Mouse (Mus musculus) brown adipose tissue, adult 24 weeks (tissue): Measurements from ENCODE around the gene Ssh3. TPM values are rescaled to one million over a fixed set of nuclear protein-coding genes. Genes with fewer than 3 reads are reported as not detected.
A peak's percentile ranks its signal among the peaks of the same experiment; 100 is the strongest.

Experiments used
- H3K27ac ChIP-seq: fragments of 200-500 bp; replicated peaks from 2 replicates; pipeline ENCODE4 v1.5.1; 2012; ENCODE audit warnings: low read depth, mild to moderate bottlenecking, low read length
- H3K4me1 ChIP-seq: fragments of 200-500 bp; 2 replicates; pipeline ENCODE4 v1.6.1; 2012; ENCODE audit warnings: low read length, mixed read lengths; ENCODE audit not compliant: control insufficient read depth, insufficient read depth, insufficient read length
- H3K4me3 ChIP-seq: fragments of 200-500 bp; 2 replicates; pipeline ENCODE4 v1.5.1; 2012; ENCODE audit warnings: low read depth, mild to moderate bottlenecking, low read length, moderate library complexity; ENCODE audit not compliant: insufficient read depth
- polyA plus RNA-seq: library from polyadenylated mRNA; stranded (reverse); fragments of >200 nt; gene quantifications from 2 replicates; pipeline ENCODE4 v1.2.4, GENCODE M21; 2012; ENCODE audit not compliant: missing spikeins, insufficient read depth, insufficient read length

The Ssh3 gene
- polyA plus RNA-seq, 1 experiment: 3.3 TPM

DNA sequence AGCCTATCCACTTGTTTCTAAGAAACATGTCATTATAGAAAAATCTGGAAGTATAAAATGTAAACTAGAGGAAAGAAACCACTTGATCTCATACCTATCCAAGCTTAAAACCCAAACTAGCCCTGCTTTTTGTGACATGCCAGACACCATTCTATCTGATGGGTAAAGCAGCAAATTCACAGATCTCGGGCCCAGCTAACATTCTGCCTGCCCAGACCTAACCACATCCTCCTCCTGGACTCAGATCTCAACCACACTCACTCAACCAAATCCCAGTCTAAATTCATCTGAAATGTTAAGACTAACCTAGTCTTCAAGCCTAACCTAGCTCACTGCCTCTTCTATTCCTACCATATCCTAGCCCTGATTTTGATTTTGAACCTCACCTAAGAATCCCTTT is 50.2 kb downstream of the Ssh3 start:
- no peak overlapping the region for H3K27ac ChIP-seq
- no peak overlapping the region for H3K4me3 ChIP-seq
- peaks cover 4% of the 10 kb centered on the region; the same call in 1 of the 2 replicates for H3K4me1 ChIP-seq

DNA sequence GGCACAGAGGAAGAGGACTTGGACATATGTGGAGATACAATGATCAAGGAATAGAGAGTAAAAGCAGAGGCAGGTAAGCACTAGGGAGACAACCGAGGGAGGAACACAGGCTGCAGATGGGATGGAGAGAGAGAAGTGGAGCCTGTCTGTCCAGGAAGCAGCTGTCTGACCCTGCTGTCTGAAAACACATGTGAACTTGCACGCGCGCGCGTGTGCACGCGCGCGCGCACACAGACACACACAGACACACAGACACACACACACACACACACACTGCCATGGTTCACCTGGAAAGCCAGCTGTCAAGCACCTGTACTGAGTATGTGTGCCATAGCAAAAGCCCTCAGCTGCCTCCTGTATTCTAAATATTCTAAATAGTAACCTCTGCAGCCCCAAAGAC is 50.7 kb downstream of the Ssh3 start:
- Histone ChIP-seq H3K4me3 (no peak overlapping the region), H3K27ac (no peak overlapping the region), H3K4me1 (peaks cover 4% of the 10 kb centered on the region; the same call in 1 of the 2 replicates)

DNA sequence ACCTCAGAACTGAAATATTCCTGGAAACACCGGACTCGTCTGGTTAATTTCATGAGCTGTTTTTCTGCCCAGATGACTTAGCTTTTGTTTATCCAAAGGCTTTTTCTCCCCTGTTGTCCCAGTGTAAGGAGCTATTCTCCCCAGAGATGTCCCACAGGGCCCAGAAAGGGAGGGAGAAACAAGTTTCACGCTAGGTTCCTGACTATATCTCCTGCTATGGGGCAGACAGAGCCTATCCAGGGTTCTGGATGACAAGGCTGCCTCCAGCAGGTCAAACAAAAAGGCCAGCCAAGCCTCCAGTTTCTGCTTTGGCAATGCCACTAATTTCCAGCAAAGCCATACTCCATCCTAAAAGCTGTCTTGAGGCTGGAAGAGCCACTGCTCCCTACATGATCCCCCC is 51.1 kb downstream of the Ssh3 start:
- H3K4me1 ChIP-seq: peaks cover 4% of the 10 kb centered on the region; the same call in 1 of the 2 replicates
- no peak overlapping the region for H3K4me3 ChIP-seq
- no peak overlapping the region for H3K27ac ChIP-seq

DNA sequence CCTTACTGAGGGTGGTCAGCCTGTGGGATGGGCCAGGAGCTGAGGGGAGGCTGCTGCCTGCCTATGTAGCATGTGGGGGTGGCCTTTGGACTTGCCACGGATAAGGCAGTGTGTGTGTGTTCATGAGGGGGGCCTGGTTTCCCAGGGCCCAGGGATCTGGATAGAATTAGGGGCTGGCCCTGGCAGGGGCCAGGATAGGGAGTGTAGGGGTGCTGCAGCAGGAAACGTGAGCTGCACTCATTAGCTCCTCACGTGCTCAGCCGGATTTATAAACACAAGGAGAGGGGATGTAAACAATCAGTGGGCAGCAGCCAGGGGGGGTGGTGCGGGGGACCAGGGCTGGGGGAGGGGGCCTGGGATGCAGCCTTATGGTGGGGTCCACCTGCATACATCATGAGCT is 51.8 kb downstream of the Ssh3 start:
- H3K4me3 ChIP-seq: no peak overlapping the region
- no peak overlapping the region for H3K27ac ChIP-seq
- H3K4me1 ChIP-seq: peaks cover 4% of the 10 kb centered on the region; the same call in 1 of the 2 replicates

DNA sequence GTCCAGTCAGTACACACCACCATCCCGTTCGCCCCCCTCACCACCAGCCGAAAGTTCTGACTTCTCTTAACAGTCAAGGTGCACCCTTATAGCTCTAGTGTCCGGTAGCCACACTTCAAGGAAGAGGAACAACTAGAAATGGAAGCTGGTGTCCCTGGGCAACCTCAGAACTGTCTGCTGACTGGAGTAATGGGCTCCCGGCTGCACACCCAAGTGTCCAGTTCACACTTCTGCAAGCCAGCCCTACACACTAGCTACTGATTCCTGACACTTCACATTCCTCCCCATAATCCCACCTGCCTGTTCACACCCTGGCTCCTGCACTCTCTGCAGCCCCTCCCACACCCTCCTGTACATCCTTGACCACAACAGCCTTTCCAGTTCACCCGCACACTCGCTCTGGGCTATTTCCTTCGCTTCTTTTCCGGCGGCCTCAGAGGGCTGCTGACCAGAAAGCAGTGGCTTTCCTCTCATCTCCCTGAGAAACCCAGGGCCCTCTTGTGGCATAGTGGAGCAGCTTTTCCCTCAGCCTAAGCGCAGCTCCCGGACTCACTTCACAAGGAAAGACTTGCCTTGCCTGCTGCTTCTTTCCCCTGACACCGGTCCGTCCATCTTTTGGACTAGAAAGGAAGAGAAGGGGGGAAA is 52.8 kb downstream of the Ssh3 start:
- H3K4me3 ChIP-seq: 0 out of 2 replicates have a peak overlapping the region, but pooled peaks have one; percentile 4
- peaks cover 4% of the 10 kb centered on the region; the same call in 1 of the 2 replicates for H3K4me1 ChIP-seq
- H3K27ac ChIP-seq: no peak overlapping the region

DNA sequence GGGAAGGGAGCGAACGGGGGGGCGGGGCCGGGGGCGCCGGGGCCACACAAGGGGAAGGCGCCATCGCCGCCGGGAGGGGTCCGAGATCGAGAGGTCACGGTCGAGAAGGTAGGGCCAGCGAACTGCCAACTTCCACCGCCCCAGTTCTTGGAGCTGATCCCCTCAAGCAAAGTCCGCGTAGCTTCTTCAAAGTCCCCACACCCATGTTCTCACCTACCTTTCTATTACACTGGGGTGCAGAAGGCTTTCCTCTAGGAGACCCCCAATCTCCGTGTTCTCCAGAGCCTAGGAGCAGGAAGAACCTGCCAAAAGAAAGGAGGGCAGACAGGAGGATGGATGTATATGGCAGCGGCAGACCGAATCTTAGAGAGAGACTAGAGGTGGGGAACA is 53.5 kb downstream of the Ssh3 start:
- H3K4me3 ChIP-seq: peak overlapping the region; percentile 55
- H3K27ac ChIP-seq: no peak overlapping the region
- no peaks in the 10 kb centered on the region for H3K4me1 ChIP-seq

DNA sequence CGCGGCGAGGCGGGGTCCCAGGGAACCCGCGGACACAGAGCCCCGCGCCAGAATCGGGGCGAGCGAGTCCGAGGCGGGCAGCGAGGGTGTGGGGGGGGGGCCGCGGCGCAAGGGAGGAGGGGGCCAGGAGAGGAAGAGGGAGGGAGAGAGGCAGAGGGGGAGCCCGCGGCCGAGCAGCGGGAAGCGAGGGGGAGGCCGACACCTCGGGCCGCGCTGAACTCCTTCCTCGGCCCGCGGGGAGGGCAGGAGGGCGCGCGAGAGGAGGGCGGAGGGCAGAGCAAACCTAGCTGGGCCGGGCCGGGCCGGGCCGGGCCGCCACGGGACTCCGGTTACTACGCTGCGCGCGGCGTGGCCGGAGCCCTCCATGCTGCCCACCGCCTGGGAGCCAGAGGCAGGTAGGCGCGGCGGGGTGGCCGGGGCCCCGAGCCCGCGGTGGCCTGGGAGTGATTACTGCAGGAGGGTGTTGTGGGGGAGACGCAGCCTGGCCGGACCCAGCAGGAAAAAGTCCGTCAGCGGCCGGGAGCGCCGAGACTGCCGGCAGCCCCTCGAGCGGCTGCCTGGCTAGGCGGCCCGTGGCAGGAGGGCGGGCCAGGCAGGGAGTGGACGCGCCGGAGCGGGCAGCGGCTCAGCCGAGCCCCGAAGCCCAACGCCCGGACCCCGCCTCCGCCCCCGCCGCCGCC is 54.1 kb downstream of the Ssh3 start:
- Histone ChIP-seq H3K27ac (no peak overlapping the region), H3K4me3 (peak overlapping the region; percentile 85), H3K4me1 (no peaks in the 10 kb centered on the region)

DNA sequence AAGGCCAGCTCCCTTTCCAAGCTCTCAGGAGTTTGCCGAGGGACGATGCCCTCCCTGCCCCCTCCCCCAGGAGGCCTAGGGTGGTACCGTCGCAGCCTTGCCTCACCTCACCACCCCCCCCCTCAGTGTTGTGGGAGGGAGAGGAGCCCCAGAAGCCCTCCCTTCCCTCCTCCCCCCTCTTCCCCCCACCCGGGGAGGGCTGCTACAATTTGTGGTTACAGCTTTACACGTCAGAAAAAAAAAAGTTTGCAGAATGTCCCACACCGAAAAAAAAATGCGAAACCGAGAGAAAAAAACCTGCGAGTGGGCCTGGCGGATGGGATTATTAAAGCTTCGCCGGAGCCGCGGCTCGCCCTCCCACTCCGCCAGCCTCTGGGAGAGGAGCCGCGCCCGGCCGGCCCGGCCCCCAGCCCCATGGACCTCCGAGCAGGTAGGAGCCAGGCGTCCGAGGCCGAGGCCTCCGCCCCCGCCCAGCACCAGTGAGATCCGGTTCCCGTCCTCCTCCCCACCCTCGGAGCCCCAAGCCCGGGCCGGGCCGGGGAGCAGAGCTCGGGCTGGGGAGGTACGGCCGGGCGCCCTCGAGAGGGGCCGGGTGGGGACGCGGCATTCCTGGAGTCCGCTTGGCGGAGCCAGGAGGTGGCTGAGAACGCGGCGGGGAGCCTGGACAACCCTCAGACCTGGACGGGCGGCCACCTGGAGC is 54.8 kb downstream of the Ssh3 start, which contains the start of the genes Clcf1 and AC109138.7:
TSS of gene Clcf1 (plus strand) at position 168 of the 700 bp plus-strand sequence.
TSS of gene AC109138.7 (plus strand) at position 287 of the 700 bp plus-strand sequence.
- Histone ChIP-seq H3K4me1 (no peaks in the 10 kb centered on the region), H3K4me3 (peak within 1 kb of the TSS; percentile 85), H3K27ac (no peak within 1 kb of the TSS)

DNA sequence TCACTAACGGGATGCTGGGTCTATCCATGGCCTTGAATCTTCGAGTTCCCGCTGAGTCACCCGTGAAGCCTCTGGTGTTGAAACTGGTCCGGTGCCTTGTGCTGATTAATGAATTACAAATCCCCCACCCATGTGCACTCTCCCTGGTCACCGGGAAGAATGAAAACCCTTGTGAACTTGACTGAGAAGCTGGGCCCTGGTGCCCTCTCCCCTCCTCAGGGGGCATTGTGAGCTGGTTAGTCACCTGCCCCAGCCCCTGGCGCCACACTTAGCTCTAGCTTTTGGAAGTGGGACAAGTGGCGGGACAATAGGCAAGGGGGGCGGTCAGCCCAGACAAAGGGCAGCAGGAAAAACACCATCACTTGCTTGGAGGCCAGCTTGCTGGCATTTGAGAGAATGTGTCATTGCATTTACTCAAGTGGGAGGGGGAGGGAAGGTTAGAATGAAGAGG is 55.4 kb downstream of the Ssh3 start:
- H3K4me3 ChIP-seq: peak overlapping the region; percentile 85
- H3K4me1 ChIP-seq: no peaks in the 10 kb centered on the region
- no peak overlapping the region for H3K27ac ChIP-seq

DNA sequence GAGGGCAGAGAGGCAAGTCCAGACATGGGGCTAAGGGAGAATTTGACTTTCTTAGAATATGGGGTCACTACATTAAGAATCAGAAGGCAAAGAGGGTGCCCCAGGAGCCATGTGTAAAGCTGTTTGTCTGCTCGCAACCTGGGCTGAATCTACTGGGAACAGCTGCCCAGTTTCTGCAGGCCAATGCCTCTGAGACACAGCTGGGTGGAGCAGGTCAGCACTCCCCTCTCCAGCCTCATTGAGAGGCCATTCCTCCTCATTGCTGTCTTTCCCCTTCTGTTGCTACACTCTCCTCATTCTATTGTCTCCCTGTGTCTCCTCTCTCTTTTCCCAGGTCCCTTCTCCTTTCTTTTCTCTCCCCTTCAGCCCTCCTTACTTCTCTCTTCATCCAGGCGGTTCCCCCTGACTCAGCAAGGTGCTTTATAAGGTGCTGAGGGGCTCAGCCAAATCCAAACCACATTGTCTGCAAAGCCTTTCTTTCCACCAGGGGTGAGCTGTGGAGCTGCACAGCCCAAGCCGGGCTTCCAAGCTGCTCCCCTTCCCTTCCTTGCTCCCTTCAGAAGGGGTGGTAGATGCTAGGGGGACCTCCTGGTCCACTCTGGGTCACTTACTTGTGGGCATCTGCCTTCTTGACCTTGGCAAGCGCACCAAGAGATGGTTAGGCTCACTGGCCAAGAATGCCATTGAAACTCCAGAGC is 56.9 kb downstream of the Ssh3 start:
- H3K4me3 ChIP-seq: no peak overlapping the region
- H3K27ac ChIP-seq: no peak overlapping the region
- no peaks in the 10 kb centered on the region for H3K4me1 ChIP-seq

Other genes with a start within 250 kb of the Ssh3 start
- gene Gstp1, start 231.2 kb downstream of the Ssh3 start, polyA plus RNA-seq: 362 and 451 TPM in 2 replicates
- gene Gstp2, start 223.2 kb downstream of the Ssh3 start, polyA plus RNA-seq: 14.8 and 26.0 TPM in 2 replicates
- 2.3 and 4.2 TPM in 2 replicates for gene Gstp3, start 209.6 kb downstream of the Ssh3 start, polyA plus RNA-seq
- not detected in 2 replicates for gene Cabp2, start 187.6 kb downstream of the Ssh3 start, polyA plus RNA-seq
- gene Cdk2ap2, start 172.0 kb downstream of the Ssh3 start, polyA plus RNA-seq: 78.5 and 101 TPM in 2 replicates
- 14.8 and 17.2 TPM in 2 replicates for gene Pitpnm1, start 169.2 kb downstream of the Ssh3 start, polyA plus RNA-seq
- gene Aip, start 143.3 kb downstream of the Ssh3 start, polyA plus RNA-seq: 62.7 and 65.2 TPM in 2 replicates
- not detected in 2 replicates for gene Gpr152, start 129.4 kb downstream of the Ssh3 start, polyA plus RNA-seq
- not detected in 2 replicates for gene Cabp4, start 125.1 kb downstream of the Ssh3 start, polyA plus RNA-seq
- 103 and 112 TPM in 2 replicates for gene Coro1b, start 120.6 kb downstream of the Ssh3 start, polyA plus RNA-seq
- gene Ptprcap, start 115.6 kb downstream of the Ssh3 start, polyA plus RNA-seq: 1.3 and 3.3 TPM in 2 replicates
- gene Rps6kb2, start 105.8 kb downstream of the Ssh3 start, polyA plus RNA-seq: 17.2 and 17.7 TPM in 2 replicates
- gene Carns1, start 93.7 kb downstream of the Ssh3 start, polyA plus RNA-seq: 2.1 and 3.1 TPM in 2 replicates
- gene Tbc1d10c, start 77.9 kb downstream of the Ssh3 start, polyA plus RNA-seq: 0.83 TPM in 1 of 2 replicates, not detected in the other
- 265 and 309 TPM in 2 replicates for gene Ppp1ca, start 77.1 kb downstream of the Ssh3 start, polyA plus RNA-seq
- 4.4 and 7.6 TPM in 2 replicates for gene Rad9a, start 67.5 kb downstream of the Ssh3 start, polyA plus RNA-seq
- gene Clcf1, start 54.9 kb downstream of the Ssh3 start, polyA plus RNA-seq: not detected in 2 replicates
- gene AC109138.7, start 54.8 kb downstream of the Ssh3 start, polyA plus RNA-seq: not detected in 2 replicates
- gene Pold4, start 37.3 kb downstream of the Ssh3 start, polyA plus RNA-seq: 63.7 and 81.4 TPM in 2 replicates
- 0.87 TPM in 1 of 2 replicates, not detected in the other for gene Ankrd13d, start 14.0 kb upstream of the Ssh3 start, polyA plus RNA-seq
- gene Grk2, start 37.0 kb upstream of the Ssh3 start, polyA plus RNA-seq: 30.7 and 35.9 TPM in 2 replicates
- gene Kdm2a, start 129.1 kb upstream of the Ssh3 start, polyA plus RNA-seq: 18.9 and 20.6 TPM in 2 replicates
- gene Rhod, start 170.3 kb upstream of the Ssh3 start, polyA plus RNA-seq: 4.3 and 4.5 TPM in 2 replicates
- gene Syt12, start 208.3 kb upstream of the Ssh3 start, polyA plus RNA-seq: 6.9 and 8.0 TPM in 2 replicates
- 30.6 and 32.3 TPM in 2 replicates for gene 2010003K11Rik, start 229.4 kb upstream of the Ssh3 start, polyA plus RNA-seq
- 328 and 343 TPM in 2 replicates for gene Pcx, start 241.3 kb upstream of the Ssh3 start, polyA plus RNA-seq